Mouse (Mus musculus) ovary, postnatal 14 days (tissue): ENCODE measurements around the gene Traf7.

Source experiments
- DNase-seq: peaks from one replicate; pipeline ENCODE4 v3.0.0; 2022; ENCODE audit warnings: low spot score

Traf7 gene

GRCm38 (mm10) chr17:24506332-24507070, 21.2 kb downstream of the Traf7 start:
- DNase-seq = no peak

GRCm38 (mm10) chr17:24505286-24505955, 22.3 kb downstream of the Traf7 start:
- DNase-seq = no peak

GRCm38 (mm10) chr17:24504085-24504484, 23.7 kb downstream of the Traf7 start:
- DNase-seq = no peak

GRCm38 (mm10) chr17:24502208-24502607, 25.5 kb downstream of the Traf7 start:
- no peak for DNase-seq

GRCm38 (mm10) chr17:24496026-24496425, 31.7 kb downstream of the Traf7 start:
- DNase-seq = no peak

- no peak for DNase-seq
Measured at GRCm38 (mm10) chr17:24495443-24495842, 32.3 kb downstream of the Traf7 start.

GRCm38 (mm10) chr17:24494627-24495335, 33.0 kb downstream of the Traf7 start:
- DNase-seq = no peak

GRCm38 (mm10) chr17:24490399-24490798, 37.3 kb downstream of the Traf7 start:
- DNase-seq = no peak

GRCm38 (mm10) chr17:24489265-24490030, 38.3 kb downstream of the Traf7 start:
- no peak for DNase-seq

GRCm38 (mm10) chr17:24488662-24489264, 39.0 kb downstream of the Traf7 start:
- DNase-seq = no peak

- DNase-seq = no peak
Measured at GRCm38 (mm10) chr17:24488186-24488661, 39.5 kb downstream of the Traf7 start, which contains the start of gene Caskin1. Gene Caskin1 (plus strand): TSS chr17:24488601.

GRCm38 (mm10) chr17:24485090-24485860, 42.5 kb downstream of the Traf7 start:
- no peak for DNase-seq

- no peak for DNase-seq
Measured at GRCm38 (mm10) chr17:24483495-24483894, 44.2 kb downstream of the Traf7 start.

- DNase-seq = no peak
Measured at GRCm38 (mm10) chr17:24481027-24481815, 46.5 kb downstream of the Traf7 start.

- DNase-seq = no peak
Measured at GRCm38 (mm10) chr17:24480201-24480826, 47.4 kb downstream of the Traf7 start.

GRCm38 (mm10) chr17:24479431-24479830, 48.3 kb downstream of the Traf7 start:
- DNase-seq = no peak

GRCm38 (mm10) chr17:24478663-24479380, 48.9 kb downstream of the Traf7 start, which contains the start of gene Mlst8:
Gene Mlst8 (minus strand): TSS chr17:24479078.
- peak; percentile 96 for DNase-seq

GRCm38 (mm10) chr17:24477985-24478600, 49.6 kb downstream of the Traf7 start:
- DNase-seq = no peak
